Mouse (Mus musculus) midbrain, embryonic 11.5 days (tissue): Measurements from ENCODE around the gene L2hgdh. TPM values are rescaled to one million over a fixed set of nuclear protein-coding genes. Genes with fewer than 3 reads are reported as not detected.

Experiments
- ATAC-seq: fragments of 200-750 bp; cut with Nextera tagmentation; 2 replicates; pipeline ENCODE4 v1.8.0; 2017; ENCODE audit warnings: moderate TSS enrichment, moderate library complexity; ENCODE audit not compliant: low FRiP score
- DNase-seq: peaks from one replicate; pipeline ENCODE4 v3.0.0; 2015; ENCODE audit warnings: low spot score; ENCODE audit errors: missing footprints
- H3K27ac ChIP-seq: fragments of 300-500 bp; sonication (generic); 2 replicates; pipeline ENCODE4 v1.5.1; 2014; ENCODE audit warnings: low read depth, low read length
- H3K27me3 ChIP-seq: fragments of 300-500 bp; sonication (generic); 2 replicates; pipeline ENCODE4 v1.6.1; 2014; ENCODE audit warnings: mild to moderate bottlenecking, low read length, moderate library complexity, mixed read lengths; ENCODE audit not compliant: control insufficient read depth, insufficient read depth
- H3K36me3 ChIP-seq: fragments of 300-500 bp; sonication (generic); 2 replicates; pipeline ENCODE4 v1.6.1; 2014; ENCODE audit warnings: mild to moderate bottlenecking, low read length, moderate library complexity, mixed read lengths; ENCODE audit not compliant: control insufficient read depth, insufficient read depth
- H3K4me1 ChIP-seq: fragments of 300-500 bp; sonication (generic); 2 replicates; pipeline ENCODE4 v1.6.1; 2014; ENCODE audit warnings: low read length; ENCODE audit not compliant: control insufficient read depth, insufficient read depth
- H3K4me2 ChIP-seq: fragments of 300-500 bp; sonication (generic); 2 replicates; pipeline ENCODE4 v1.6.1; 2014; ENCODE audit warnings: mild to moderate bottlenecking, moderate library complexity
- H3K4me3 ChIP-seq: fragments of 300-500 bp; sonication (generic); 2 replicates; pipeline ENCODE4 v1.5.1; 2014; ENCODE audit warnings: low read depth, low read length
- H3K9ac ChIP-seq: fragments of 300-500 bp; sonication (generic); 2 replicates; pipeline ENCODE4 v1.6.1; 2014; ENCODE audit warnings: low read length
- H3K9me3 ChIP-seq: fragments of 300-500 bp; sonication (generic); 2 replicates; pipeline ENCODE4 v1.6.1; 2016; ENCODE audit warnings: low read length; ENCODE audit not compliant: control insufficient read depth
- WGBS: fragments of 180-500 bp; shearing (Covaris S2); extraction: QIAGEN DNeasy Blood & Tissue Kit; methylation state at CpG from one replicate; pipeline ENCODE4 v1.1.7; 2014; 5-methylcytosine and 5-hydroxymethylcytosine counted together
- polyA plus RNA-seq: library from polyadenylated mRNA; unstranded; fragments of >200 nt; fragmentation: Nextera tagmentation; extraction: Ambion mirVana; gene quantifications from 2 replicates; pipeline ENCODE4 v1.2.1, GENCODE M21; 2014

L2hgdh gene
- polyA plus RNA-seq, 1 experiment from 2014 or later, result 9.7 TPM

- ATAC-seq, result no peak
- Histone ChIP-seq H3K4me1 (no peaks in the 10 kb centered on the region), H3K9ac (no peak overlapping the region)
Observed at GRCm38 (mm10) chr12:69733923-69734322, 9.2 kb upstream of the L2hgdh start.

GRCm38 (mm10) chr12:69733518-69733917, 8.8 kb upstream of the L2hgdh start:
- Histone ChIP-seq H3K4me1 (no peaks in the 10 kb centered on the region), H3K27me3 (no peaks in the 10 kb centered on the region), H3K9me3 (no peaks in the 10 kb centered on the region), H3K4me3 (no peak overlapping the region), H3K27ac (no peak overlapping the region), H3K36me3 (no peaks in the 10 kb centered on the region), H3K4me2 (no peak overlapping the region), H3K9ac (no peak overlapping the region)
- peak; percentile 46; the same call in 1 of the 2 replicates for ATAC-seq
- DNase-seq, result no peak
- 21% methylated on average over 2 of the region's 2 CpGs for WGBS

More at GRCm38 (mm10) chr12:69733923-69734322, 9.2 kb upstream of the L2hgdh start:
- H3K36me3 ChIP-seq, result no peaks in the 10 kb centered on the region
- H3K27me3 ChIP-seq, result no peaks in the 10 kb centered on the region
- no peak overlapping the region for H3K4me3 ChIP-seq
- WGBS, result 85% methylated on average over 3 of the region's 3 CpGs
- no peak overlapping the region for H3K27ac ChIP-seq
- DNase-seq, result no peak
- H3K9me3 ChIP-seq, result no peaks in the 10 kb centered on the region
- no peak overlapping the region for H3K4me2 ChIP-seq

- H3K4me1 ChIP-seq, result no peaks in the 10 kb centered on the region
- ATAC-seq (no peak), DNase-seq (no peak)
- H3K27me3 ChIP-seq, result no peaks in the 10 kb centered on the region
- H3K36me3 ChIP-seq, result no peaks in the 10 kb centered on the region
- WGBS, result 42% methylated on average over 5 of the region's 5 CpGs
- no peaks in the 10 kb centered on the region for H3K9me3 ChIP-seq
- H3K4me3 ChIP-seq, result no peak overlapping the region
- no peak overlapping the region for H3K27ac ChIP-seq
- H3K9ac ChIP-seq, result no peak overlapping the region
- no peak overlapping the region for H3K4me2 ChIP-seq
Observed at GRCm38 (mm10) chr12:69732221-69732620, 7.5 kb upstream of the L2hgdh start.

GRCm38 (mm10) chr12:69730306-69730705, 5.6 kb upstream of the L2hgdh start:
- Histone ChIP-seq H3K27ac (no peak overlapping the region), H3K27me3 (no peaks in the 10 kb centered on the region), H3K9me3 (no peaks in the 10 kb centered on the region), H3K4me1 (peaks cover 3% of the 10 kb centered on the region; the same call in 1 of the 2 replicates), H3K36me3 (no peaks in the 10 kb centered on the region), H3K4me3 (no peak overlapping the region), H3K4me2 (no peak overlapping the region), H3K9ac (no peak overlapping the region)
- DNase-seq (no peak), ATAC-seq (no peak)
- 79% methylated on average over 1 of the region's 1 CpGs for WGBS

- no peak overlapping the region for H3K27ac ChIP-seq
- peaks cover 5% of the 10 kb centered on the region; the same call in 1 of the 2 replicates for H3K4me1 ChIP-seq
- no peak overlapping the region for H3K9ac ChIP-seq
- ATAC-seq (no peak), DNase-seq (no peak)
- no peaks in the 10 kb centered on the region for H3K27me3 ChIP-seq
- H3K9me3 ChIP-seq, result no peaks in the 10 kb centered on the region
- WGBS, result 83% methylated on average over 1 of the region's 1 CpGs
- no peak overlapping the region for H3K4me2 ChIP-seq
- H3K4me3 ChIP-seq, result no peak overlapping the region
- H3K36me3 ChIP-seq, result no peaks in the 10 kb centered on the region
Observed at GRCm38 (mm10) chr12:69729246-69729645, 4.6 kb upstream of the L2hgdh start.

- Histone ChIP-seq H3K4me2 (peak overlapping the region; percentile 95), H3K36me3 (peaks cover 11% of the 10 kb centered on the region; the same call in 1 of the 2 replicates), H3K4me3 (peak overlapping the region; percentile 70), H3K9ac (peak overlapping the region; percentile 74), H3K27me3 (no peaks in the 10 kb centered on the region), H3K27ac (no peak overlapping the region), H3K4me1 (peaks cover 8% of the 10 kb centered on the region; the same call in 1 of the 2 replicates), H3K9me3 (peaks cover 8% of the 10 kb centered on the region; the same call in 1 of the 2 replicates)
- 5% methylated on average over 24 of the region's 24 CpGs for WGBS
- ATAC-seq (no peak; the same call in 1 of the 2 replicates), DNase-seq (peak; percentile 96)
Observed at GRCm38 (mm10) chr12:69724018-69724710, 509 bp downstream of the L2hgdh start.

- Histone ChIP-seq H3K9ac (no peak overlapping the region), H3K4me2 (peak overlapping the region; percentile 95), H3K4me3 (no peak overlapping the region), H3K9me3 (peaks cover 9% of the 10 kb centered on the region; the same call in 1 of the 2 replicates), H3K36me3 (peaks cover 11% of the 10 kb centered on the region; the same call in 1 of the 2 replicates), H3K27ac (no peak overlapping the region), H3K27me3 (no peaks in the 10 kb centered on the region), H3K4me1 (peaks cover 8% of the 10 kb centered on the region; the same call in 1 of the 2 replicates)
- 67% methylated on average over 2 of the region's 2 CpGs for WGBS
- ATAC-seq (no peak), DNase-seq (no peak)
Observed at GRCm38 (mm10) chr12:69723376-69723775, 1.3 kb downstream of the L2hgdh start.

- Histone ChIP-seq H3K4me1 (peaks cover 8% of the 10 kb centered on the region; the same call in 1 of the 2 replicates), H3K36me3 (peaks cover 11% of the 10 kb centered on the region; the same call in 1 of the 2 replicates), H3K27ac (no peak overlapping the region), H3K27me3 (no peaks in the 10 kb centered on the region), H3K9ac (no peak overlapping the region), H3K4me2 (no peak overlapping the region), H3K4me3 (no peak overlapping the region), H3K9me3 (peaks cover 9% of the 10 kb centered on the region; the same call in 1 of the 2 replicates)
- ATAC-seq (no peak), DNase-seq (no peak)
- 89% methylated on average over 3 of the region's 3 CpGs for WGBS
Observed at GRCm38 (mm10) chr12:69722857-69723256, 1.8 kb downstream of the L2hgdh start.

- no peak overlapping the region for H3K9ac ChIP-seq
- H3K4me3 ChIP-seq, result no peak overlapping the region
- no peak overlapping the region for H3K4me2 ChIP-seq
- no peaks in the 10 kb centered on the region for H3K4me1 ChIP-seq
- H3K27ac ChIP-seq, result no peak overlapping the region
- ATAC-seq (no peak), DNase-seq (no peak)
- H3K36me3 ChIP-seq, result no peaks in the 10 kb centered on the region
- H3K9me3 ChIP-seq, result no peaks in the 10 kb centered on the region
- H3K27me3 ChIP-seq, result no peaks in the 10 kb centered on the region
Observed at GRCm38 (mm10) chr12:69713628-69714027, 11.0 kb downstream of the L2hgdh start.
